Mouse (Mus musculus): ENCODE results near the gene Rnf225. TPM values are rescaled to one million over a fixed set of nuclear protein-coding genes. Genes with fewer than 3 reads are reported as not detected.

The Rnf225 gene
- polyA plus RNA-seq, 1 experiment = 1.8 TPM

GRCm38 (mm10) chr7:12940599-12940998 is 13.4 kb downstream of the Rnf225 start:
- Histone ChIP-seq H3K36me3 (ENCODE audit: control insufficient read depth, insufficient read depth, low read length) (no peaks in the 10 kb centered on the region), H3K4me1 (replicated peaks; ENCODE audit: control insufficient read depth, insufficient read depth, low read length) (no peaks in the 10 kb centered on the region), H3K27me3 (ENCODE audit: control insufficient read depth, insufficient read depth, low read length) (no peaks in the 10 kb centered on the region), H3K27ac (ENCODE audit: control insufficient read depth, insufficient read depth, low read length) (no peak overlapping the region), H3K4me3 (ENCODE audit: control insufficient read depth, insufficient read depth, low read length) (no peak overlapping the region)
- TF ChIP-seq CTCF (IDR thresholded peaks at IDR 0.05; ENCODE audit: borderline replicate concordance, control insufficient read depth, extremely low read depth, insufficient read depth, low read length, poor library complexity) (no peak), POLR2A (IDR thresholded peaks at IDR 0.05; ENCODE audit: control insufficient read depth, extremely low read depth, insufficient read depth, low read length, poor library complexity) (no peak)
- no peak for DNase-seq
- 88% methylated on average over 4 of the region's 4 CpGs for WGBS

- no peak overlapping the region for H3K27ac ChIP-seq (ENCODE audit: control insufficient read depth, insufficient read depth, low read length)
- no peaks in the 10 kb centered on the region for H3K27me3 ChIP-seq (ENCODE audit: control insufficient read depth, insufficient read depth, low read length)
- TF ChIP-seq POLR2A (IDR thresholded peaks at IDR 0.05; ENCODE audit: control insufficient read depth, extremely low read depth, insufficient read depth, low read length, poor library complexity) = no peak
- no peak for TF ChIP-seq CTCF (IDR thresholded peaks at IDR 0.05; ENCODE audit: borderline replicate concordance, control insufficient read depth, extremely low read depth, insufficient read depth, low read length, poor library complexity)
- peak; percentile 44 for DNase-seq
- no peaks in the 10 kb centered on the region for H3K4me1 ChIP-seq (replicated peaks; ENCODE audit: control insufficient read depth, insufficient read depth, low read length)
- no peaks in the 10 kb centered on the region for H3K36me3 ChIP-seq (ENCODE audit: control insufficient read depth, insufficient read depth, low read length)
- no peak overlapping the region for H3K4me3 ChIP-seq (ENCODE audit: control insufficient read depth, insufficient read depth, low read length)
These were observed 16.3 kb downstream of the Rnf225 start for GRCm38 (mm10) chr7:12943488-12943887.

GRCm38 (mm10) chr7:12949032-12949871 is 22.0 kb downstream of the Rnf225 start:
- DNase-seq = peak; percentile 94

GRCm38 (mm10) chr7:12949872-12950229 is 22.6 kb downstream of the Rnf225 start:
- Histone ChIP-seq H3K27me3 (ENCODE audit: control insufficient read depth, insufficient read depth, low read length) (no peaks in the 10 kb centered on the region), H3K4me3 (ENCODE audit: control insufficient read depth, insufficient read depth, low read length) (peak overlapping the region; percentile 69), H3K36me3 (ENCODE audit: control insufficient read depth, insufficient read depth, low read length) (no peaks in the 10 kb centered on the region), H3K27ac (ENCODE audit: control insufficient read depth, insufficient read depth, low read length) (peak overlapping the region; percentile 33), H3K4me1 (replicated peaks; ENCODE audit: control insufficient read depth, insufficient read depth, low read length) (peaks cover 8% of the 10 kb centered on the region)
- no peak for DNase-seq
- 1% methylated on average over 16 of the region's 16 CpGs for WGBS
- no peak for TF ChIP-seq POLR2A (IDR thresholded peaks at IDR 0.05; ENCODE audit: control insufficient read depth, extremely low read depth, insufficient read depth, low read length, poor library complexity)
- no peak for TF ChIP-seq CTCF (IDR thresholded peaks at IDR 0.05; ENCODE audit: borderline replicate concordance, control insufficient read depth, extremely low read depth, insufficient read depth, low read length, poor library complexity)

More at GRCm38 (mm10) chr7:12949032-12949871, 22.0 kb downstream of the Rnf225 start:
- WGBS = 8% methylated on average over 35 of the region's 35 CpGs
- no peaks in the 10 kb centered on the region for H3K36me3 ChIP-seq (ENCODE audit: control insufficient read depth, insufficient read depth, low read length)
- no peaks in the 10 kb centered on the region for H3K27me3 ChIP-seq (ENCODE audit: control insufficient read depth, insufficient read depth, low read length)
- peaks cover 8% of the 10 kb centered on the region for H3K4me1 ChIP-seq (replicated peaks; ENCODE audit: control insufficient read depth, insufficient read depth, low read length)
- TF ChIP-seq POLR2A (IDR thresholded peaks at IDR 0.05; ENCODE audit: control insufficient read depth, extremely low read depth, insufficient read depth, low read length, poor library complexity) (peak; percentile 80), CTCF (IDR thresholded peaks at IDR 0.05; ENCODE audit: borderline replicate concordance, control insufficient read depth, extremely low read depth, insufficient read depth, low read length, poor library complexity) (no peak)
- peak overlapping the region; percentile 69 for H3K4me3 ChIP-seq (ENCODE audit: control insufficient read depth, insufficient read depth, low read length)
- H3K27ac ChIP-seq (ENCODE audit: control insufficient read depth, insufficient read depth, low read length) = peak overlapping the region; percentile 33

GRCm38 (mm10) chr7:12954896-12955295 is 27.7 kb downstream of the Rnf225 start:
- H3K27me3 ChIP-seq (ENCODE audit: control insufficient read depth, insufficient read depth, low read length) = no peaks in the 10 kb centered on the region
- H3K27ac ChIP-seq (ENCODE audit: control insufficient read depth, insufficient read depth, low read length) = no peak overlapping the region
- 25% methylated on average over 3 of the region's 3 CpGs for WGBS
- no peaks in the 10 kb centered on the region for H3K36me3 ChIP-seq (ENCODE audit: control insufficient read depth, insufficient read depth, low read length)
- DNase-seq = no peak
- H3K4me3 ChIP-seq (ENCODE audit: control insufficient read depth, insufficient read depth, low read length) = no peak overlapping the region
- no peak for TF ChIP-seq CTCF (IDR thresholded peaks at IDR 0.05; ENCODE audit: borderline replicate concordance, control insufficient read depth, extremely low read depth, insufficient read depth, low read length, poor library complexity)
- TF ChIP-seq POLR2A (IDR thresholded peaks at IDR 0.05; ENCODE audit: control insufficient read depth, extremely low read depth, insufficient read depth, low read length, poor library complexity) = no peak
- peaks cover 4% of the 10 kb centered on the region; the same call in 1 of the 2 replicates for H3K4me1 ChIP-seq (replicated peaks; ENCODE audit: control insufficient read depth, insufficient read depth, low read length)

- no peak for TF ChIP-seq CTCF (IDR thresholded peaks at IDR 0.05; ENCODE audit: borderline replicate concordance, control insufficient read depth, extremely low read depth, insufficient read depth, low read length, poor library complexity)
- TF ChIP-seq POLR2A (IDR thresholded peaks at IDR 0.05; ENCODE audit: control insufficient read depth, extremely low read depth, insufficient read depth, low read length, poor library complexity) = no peak
- WGBS = 80% methylated on average over 5 of the region's 5 CpGs
These were observed 30.3 kb downstream of the Rnf225 start for GRCm38 (mm10) chr7:12957511-12957910.

More at GRCm38 (mm10) chr7:12957511-12957910, 30.3 kb downstream of the Rnf225 start:
- H3K4me1 ChIP-seq (replicated peaks; ENCODE audit: control insufficient read depth, insufficient read depth, low read length) = peaks cover 7% of the 10 kb centered on the region; the same call in 1 of the 2 replicates
- no peaks in the 10 kb centered on the region for H3K27me3 ChIP-seq (ENCODE audit: control insufficient read depth, insufficient read depth, low read length)
- H3K4me3 ChIP-seq (ENCODE audit: control insufficient read depth, insufficient read depth, low read length) = no peak overlapping the region
- no peak overlapping the region for H3K27ac ChIP-seq (ENCODE audit: control insufficient read depth, insufficient read depth, low read length)
- DNase-seq = no peak
- H3K36me3 ChIP-seq (ENCODE audit: control insufficient read depth, insufficient read depth, low read length) = no peaks in the 10 kb centered on the region

Data from thymus, adult 2 months (tissue).